Mouse (Mus musculus) lung, postnatal 10 days (tissue): ENCODE measurements around the gene Pank2.
"Not testable (repeated sequence)": the region's sequence is repeated elsewhere in the genome, so short reads cannot be mapped to it uniquely, and the experiment has no call there.

Experiments
- DNase-seq: peaks from one replicate; pipeline ENCODE4 v3.0.0; 2021

Pank2 gene

DNA sequence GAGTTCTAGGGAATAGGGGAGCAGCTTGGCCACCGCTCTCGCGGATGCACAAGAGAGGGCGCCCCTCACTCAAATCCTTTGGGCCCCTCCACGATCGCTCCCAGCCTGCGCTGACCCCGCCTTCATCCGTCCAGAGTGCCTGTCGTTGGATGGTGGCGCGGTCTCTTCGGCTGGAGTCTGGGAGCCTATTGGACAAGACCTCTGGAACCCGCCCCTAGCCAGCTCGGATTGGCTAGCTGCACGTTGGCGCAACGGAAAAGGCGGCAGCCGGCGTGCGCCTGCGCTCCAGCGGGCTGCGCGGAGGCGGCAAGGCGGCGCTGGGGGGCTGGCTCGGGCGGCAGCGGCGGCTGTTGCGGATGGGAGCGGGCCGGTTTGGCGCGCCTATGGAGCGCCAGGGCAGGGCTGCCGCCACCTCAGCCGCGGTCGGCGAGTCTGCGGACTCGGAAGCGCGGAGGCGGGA lies at the start of gene Pank2:
Gene Pank2 (plus strand): TSS at position 283 of the 460 bp plus-strand sequence.
- peak; percentile 99 for DNase-seq

DNA sequence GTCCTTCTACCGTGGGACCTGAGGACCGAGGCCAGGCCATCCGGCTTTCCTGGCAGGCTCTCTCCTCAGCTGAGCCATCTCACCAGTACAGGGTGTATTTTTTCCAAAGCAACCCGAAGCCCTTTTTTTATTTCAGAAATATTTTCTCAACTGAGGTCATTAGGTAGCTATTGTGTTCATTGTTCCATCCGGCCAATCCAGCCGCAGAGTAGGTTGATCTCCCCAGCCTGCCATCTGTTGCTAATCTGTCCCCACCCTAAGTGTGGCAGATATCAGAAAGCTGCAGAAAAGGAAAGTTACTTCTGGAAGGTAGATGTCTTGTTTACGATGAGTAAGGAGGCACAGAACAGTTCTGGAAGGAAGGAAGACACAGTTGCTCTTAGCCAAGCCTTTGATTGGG lies 48.5 kb upstream of the Pank2 start:
- DNase-seq = no peak

DNA sequence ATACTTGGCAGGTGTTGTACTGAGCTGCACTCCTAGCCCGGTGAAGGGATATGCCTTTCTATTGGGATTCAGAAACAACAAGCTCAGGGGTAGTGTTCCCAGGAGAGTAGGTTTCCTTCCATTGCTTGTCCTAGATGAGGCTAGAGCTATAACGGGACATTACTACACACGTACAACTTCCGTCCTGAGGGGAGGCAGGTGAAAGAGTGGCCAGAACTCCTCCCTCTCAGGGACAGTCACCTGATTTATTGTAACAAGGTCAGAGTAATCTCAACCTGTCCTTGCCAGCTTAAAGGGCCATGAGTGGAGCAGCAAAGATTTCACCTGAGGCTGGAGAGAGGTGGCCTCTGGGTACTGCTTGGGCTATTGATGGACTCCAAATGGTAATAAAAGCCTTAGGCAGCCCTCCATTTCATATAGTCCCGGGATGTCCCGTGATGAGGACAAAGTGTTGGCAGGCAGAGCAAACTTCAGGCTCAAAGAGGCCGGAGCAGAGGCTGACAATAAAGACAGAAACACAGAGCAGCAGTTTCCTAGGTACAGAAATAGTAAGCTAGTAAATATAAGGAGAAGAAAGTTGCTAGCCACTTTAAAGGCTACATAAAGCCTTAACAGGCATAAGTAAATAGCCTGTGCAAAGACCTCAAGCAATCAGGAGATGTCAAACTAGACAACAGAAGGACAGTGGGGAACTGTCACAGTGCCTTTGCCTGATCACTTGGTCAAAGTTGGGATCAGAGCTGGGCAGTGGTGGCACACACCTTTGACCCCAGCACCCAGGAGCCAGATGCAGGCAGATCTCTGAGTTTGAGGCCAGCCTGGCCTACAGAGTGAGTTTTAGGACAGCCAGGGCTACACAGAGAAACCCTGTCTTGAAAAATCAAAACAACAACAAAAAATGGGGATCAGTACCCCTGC lies 46.1 kb upstream of the Pank2 start:
- DNase-seq = no peak

DNA sequence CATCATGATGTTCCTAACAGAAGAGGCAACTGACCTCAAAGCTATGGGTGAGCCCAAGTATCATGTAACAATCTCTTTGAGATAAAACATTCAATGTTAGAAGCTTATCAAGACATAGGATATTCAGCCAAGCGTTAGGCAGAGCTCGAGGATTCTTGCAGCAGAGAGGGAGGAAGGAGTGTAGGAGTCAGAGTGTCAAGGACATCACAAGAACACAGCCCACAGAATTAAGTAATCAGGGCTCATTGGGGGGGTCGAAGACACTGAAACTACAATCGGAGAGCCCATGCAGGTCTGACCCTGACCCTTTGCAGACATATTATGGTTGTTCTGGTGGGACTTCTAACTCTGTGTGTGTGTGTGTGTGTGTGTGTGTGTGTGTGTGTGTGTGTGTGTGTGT lies 42.3 kb upstream of the Pank2 start:
- DNase-seq = no peak

DNA sequence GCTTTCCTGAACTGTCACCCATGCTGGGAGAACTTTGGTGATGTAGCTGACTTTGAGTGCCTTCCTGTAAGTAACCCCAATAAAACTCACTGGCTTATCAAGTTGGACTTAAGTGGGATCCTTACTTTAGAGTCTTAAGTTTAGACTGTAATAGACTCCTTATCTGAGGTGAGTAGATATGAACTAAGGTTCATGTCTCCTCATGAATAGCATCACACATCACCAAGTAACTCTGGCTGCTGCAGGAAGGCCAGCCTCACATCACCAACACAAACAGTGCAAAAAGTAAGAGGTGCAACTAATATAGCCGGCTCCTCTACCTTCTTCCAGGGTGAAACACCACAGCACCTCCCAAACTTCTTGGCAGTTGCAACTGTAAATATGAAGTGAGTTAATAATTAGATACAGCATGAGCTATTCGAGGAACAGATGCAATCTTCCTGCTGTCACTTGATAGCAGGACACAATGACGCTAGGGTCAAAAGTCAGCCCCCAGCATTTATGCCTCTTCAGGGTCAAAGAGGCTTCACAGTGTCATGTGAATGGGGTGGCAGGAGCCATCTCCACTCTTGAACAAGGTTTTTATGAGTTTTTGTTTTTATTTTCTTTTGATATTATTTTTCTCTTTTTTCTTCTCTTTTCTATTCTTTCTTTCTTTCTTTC lies 40.3 kb upstream of the Pank2 start:
- DNase-seq = no peak

DNA sequence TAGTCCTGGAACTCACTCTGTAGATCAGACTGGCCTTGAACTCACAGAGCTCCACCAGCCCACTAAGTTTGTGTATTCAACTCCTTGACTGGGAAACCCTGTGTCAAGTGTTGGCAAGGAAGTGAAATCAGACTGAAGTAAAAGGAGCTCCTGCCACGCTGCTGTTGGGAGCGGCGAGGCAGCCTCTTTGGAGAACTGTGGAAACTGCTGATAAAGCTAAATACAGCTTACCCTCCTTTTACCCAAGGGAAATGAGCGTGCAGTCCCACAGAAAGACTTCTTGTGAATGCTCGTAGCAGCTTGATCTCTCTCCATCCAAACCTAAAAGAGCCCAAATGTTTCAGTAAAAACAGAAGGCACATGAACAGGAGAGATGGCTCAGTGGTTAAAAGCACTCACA lies 39.7 kb upstream of the Pank2 start:
- DNase-seq = no peak

DNA sequence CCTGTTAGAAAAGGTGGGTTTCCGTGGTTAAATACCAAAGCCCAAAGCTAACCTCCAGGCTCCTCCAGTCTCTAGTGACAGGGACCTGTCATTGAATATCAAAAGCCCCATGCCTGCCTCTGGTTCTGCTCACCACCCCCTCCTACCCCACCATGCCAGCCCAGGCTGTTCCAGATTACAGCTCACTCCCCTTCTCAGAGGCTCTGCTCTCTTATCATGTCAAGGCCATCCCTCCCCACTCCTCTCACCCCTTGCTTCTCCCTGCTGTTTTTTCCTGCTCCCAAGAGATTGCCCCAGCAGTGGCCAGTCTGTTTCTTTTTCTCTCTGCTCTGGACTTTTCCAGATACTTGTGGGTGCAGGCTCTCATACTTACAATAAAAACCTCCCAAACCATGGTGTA lies 38.7 kb upstream of the Pank2 start:
- DNase-seq = no peak

DNA sequence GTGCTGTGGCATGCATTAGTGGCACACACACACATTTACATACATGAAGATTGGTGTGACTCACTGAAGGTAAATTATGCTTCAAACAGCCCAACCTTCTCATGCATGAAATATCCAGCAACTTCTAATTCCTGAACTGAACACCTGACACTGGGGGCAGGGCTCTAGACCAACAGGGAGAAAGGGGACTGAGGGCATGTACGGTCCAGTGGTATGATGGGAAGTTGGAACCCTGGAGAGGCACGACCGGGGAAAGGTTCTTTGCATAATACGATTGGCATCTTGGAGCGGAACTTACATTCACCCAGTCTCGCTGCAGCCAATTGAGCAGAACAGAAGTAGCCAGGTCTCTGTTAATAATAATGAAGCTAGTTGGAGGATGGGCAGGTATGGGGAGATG lies 37.1 kb upstream of the Pank2 start:
- DNase-seq = no peak

DNA sequence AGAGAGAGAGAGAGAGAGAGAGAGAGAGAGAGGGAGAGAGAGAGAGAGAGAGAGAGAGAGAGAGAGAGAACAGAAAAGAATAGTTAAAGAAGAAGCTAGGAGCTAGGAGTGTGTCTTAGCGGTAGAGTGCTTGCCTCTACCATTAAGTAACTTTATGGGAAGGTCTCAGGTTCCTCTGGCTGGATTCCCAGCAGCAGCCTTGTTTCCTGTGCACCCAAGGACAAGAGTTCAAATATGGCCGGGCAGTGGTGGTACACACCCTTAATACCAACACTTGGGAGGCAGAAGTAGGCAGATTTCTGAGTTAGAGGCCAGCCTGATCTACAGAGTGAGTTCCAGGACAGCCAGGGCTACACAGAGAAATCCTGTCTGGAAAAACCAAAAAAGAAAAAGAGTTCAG lies 35.6 kb upstream of the Pank2 start:
- not testable (repeated sequence) for DNase-seq

DNA sequence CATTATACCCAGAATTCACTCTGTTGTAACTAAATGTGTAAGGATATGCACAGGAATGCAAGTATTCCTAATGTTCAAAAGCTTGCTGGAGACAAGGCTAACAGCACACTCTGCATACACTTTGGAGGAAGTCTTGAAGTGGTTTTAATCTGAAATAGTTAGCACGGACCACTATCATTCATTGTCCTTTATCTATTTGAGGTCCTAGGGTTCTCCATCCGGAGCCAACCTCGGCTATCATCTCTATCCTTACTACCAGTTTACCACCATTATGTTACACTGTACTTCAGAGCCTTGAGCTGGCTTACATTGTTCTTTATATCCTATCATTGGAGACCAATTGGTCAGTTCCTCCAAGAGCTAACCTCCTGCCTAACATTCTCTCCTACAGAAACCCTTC lies 35.1 kb upstream of the Pank2 start:
- DNase-seq = no peak

DNA sequence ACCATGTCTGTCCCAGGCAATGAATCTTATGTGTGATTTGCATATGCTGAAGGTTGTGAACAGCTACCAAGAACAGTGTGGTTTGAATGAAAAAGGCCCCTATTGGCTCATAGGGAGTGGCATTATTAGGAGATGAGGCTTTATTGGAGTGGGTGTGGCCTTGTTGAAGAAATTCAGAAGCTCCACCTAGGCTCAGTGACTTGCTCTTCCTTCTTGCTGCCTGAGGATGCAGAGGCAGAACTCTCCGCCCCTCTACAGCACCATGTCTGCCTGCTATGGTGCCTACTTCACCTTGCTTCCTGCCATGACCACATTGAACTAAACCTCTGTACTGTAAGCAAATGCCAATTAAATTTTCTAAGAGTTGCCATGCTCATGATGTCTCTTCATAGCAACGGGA lies 29.7 kb upstream of the Pank2 start:
- DNase-seq = no peak

DNA sequence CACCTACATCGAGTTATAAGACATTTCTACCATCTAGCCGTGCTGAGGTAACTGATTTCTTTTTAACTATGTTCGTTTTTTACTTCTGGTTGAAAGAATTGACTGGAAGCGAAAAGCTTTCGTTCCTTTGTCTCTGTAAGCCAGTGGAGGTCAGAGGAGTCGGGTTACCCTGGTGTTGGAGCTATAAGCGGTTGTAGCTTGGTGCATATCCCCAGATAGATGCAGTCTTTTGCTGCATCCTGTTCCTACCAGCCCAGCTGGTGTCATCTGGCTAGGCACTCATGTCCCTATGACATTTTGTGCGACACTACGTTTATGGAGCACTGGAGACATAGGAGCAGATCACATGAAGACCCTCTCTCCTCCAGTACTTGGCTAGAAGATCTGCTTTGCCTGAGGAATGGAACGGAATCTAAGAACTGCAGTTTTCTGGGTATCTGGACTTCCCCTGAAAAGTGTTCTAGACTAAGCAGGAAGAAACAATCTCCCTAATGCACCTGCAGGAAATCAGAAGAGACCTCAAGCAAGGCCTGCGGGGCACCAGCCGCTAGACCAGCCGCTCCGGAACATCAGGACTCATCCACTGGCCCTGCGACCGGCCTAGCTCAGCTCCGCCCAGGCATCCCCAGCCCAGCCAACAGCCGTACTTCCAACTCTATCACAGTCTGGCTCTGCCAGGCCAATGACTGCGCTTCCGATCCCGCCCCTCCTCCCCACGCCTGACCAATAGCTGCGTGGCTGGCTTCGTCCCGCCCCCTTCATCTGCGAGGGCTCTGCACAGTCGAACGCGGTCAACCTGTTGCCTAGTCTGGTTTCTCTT lies 28.8 kb upstream of the Pank2 start, which contains the start of gene Mavs:
Gene Mavs (plus strand): TSS at position 757 of the 820 bp plus-strand sequence.
- DNase-seq = peak; percentile 98

DNA sequence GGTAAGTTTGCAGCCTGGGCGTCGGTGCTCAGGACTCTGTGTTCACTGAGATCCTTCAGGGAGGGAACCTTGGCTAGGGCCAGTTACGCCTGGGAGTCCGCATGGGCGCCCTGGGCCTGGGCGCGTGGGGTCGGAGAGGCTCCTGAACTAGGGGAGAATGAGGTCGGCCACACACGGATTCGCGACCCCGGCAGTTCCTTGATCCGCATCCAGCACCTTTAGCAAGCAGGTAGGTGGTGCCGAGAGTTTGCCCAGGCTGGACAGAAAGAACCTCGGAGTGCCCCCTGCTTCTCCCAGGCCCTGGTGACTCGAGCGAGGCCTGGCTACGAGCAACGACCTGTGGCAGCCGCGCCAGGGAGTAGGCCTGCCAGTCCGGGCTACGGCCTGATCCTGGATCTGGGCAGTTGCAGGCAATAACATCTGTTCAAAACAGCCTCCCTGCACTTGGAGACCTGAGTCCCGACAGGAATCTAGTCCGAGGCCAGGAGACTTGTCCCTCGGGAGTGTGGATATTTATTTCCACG lies 28.1 kb upstream of the Pank2 start:
- DNase-seq = no peak

DNA sequence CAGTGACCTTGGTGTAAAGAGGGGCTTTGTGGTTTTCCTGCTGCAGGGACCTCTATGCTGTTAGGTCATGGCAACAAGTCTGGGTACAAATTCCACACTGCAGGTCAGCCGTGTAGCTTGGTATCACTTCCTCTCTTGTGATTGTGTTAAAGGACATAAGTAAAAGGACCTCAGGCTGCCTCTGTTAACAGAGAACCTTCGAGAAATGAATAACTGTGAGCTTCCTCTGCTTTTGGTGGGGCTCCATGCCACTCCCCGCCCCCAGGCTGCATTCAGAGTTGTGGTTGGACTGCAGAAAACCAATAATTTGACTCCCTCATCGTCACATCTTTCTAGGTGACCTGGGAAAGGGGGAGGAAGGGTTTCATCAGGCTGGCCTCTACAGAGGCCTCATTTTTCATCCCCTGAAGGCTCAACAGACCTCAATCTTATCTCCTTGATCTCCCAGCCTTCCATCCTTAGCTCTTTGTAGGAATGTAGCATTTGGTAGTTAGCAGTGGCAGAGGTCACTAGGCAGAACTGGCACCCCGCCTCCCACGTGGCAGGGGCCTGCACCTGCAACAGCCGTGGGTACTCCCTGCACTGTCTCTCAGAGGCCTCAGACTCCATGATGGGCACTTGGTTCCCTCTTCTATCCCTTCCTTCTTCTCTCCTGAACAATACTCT lies 27.2 kb upstream of the Pank2 start:
- peak; percentile 18 for DNase-seq

DNA sequence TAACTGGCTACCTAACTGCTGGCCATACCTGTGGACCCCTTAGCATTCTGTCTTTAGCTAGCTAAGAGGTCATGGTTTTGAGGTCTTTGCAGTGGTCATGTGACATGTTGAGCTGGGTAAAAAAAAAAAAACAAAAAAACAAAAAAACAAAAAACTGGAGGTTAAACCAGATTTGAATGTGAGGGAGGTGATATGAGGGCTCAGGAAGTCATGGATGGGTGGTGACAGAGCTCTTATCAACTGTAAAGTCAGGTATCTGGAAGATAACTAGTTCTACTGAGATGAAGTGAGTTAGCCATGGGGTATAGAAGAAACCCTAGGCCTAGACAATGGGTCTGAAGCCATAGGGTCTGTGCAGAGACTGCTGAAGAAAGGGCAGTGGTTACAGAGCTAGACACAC lies 20.1 kb upstream of the Pank2 start:
- no peak for DNase-seq

DNA sequence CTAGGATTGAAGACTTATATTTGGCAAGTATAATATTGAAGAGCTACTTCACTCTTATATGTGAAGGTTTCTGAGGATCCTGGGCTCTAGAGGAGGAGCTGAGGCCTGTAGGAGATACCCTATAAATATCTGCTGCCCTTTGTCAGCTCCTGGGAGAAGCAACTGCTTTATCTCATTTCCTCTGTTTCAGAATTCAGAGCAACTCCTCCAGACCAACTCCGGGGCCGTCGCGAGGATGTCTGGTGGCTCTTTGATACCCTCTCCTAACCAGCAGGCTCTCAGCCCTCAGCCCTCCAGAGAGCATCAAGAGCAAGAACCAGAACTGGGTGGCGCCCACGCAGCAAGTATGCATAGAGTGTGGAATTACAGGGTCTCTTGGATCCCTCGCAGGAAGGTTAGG lies 19.4 kb upstream of the Pank2 start:
- DNase-seq = no peak

DNA sequence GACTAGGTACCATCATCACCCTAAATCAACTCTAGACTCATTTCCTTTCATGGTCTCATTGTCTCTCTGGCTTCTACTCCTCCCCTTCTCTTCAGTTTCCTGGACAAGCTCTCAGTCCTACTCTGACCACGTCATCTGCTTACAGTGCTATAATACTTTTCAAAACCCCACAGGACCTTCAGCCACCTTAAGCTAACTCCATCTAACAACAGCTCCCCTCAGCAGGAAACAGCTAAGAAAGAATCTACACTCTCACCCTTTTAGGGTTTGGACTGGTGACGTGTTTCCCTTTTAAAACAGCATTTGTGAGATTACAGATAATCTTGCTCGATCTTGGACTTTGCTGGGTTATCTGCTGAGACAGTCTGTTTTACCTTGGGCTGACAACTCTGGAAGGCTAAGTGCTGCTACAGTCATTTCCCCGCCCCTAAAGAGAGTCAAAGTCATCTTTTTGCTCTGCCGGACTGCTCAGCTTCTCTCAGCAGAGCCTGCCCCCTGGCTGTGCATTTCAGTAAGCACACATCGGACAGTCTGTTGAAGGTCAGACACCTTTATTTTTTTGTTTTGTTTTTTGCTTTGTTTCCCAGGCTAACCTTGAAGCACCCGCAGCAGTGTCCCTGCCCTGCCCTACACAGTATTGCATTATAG lies 8.5 kb upstream of the Pank2 start:
- peak; percentile 88 for DNase-seq

DNA sequence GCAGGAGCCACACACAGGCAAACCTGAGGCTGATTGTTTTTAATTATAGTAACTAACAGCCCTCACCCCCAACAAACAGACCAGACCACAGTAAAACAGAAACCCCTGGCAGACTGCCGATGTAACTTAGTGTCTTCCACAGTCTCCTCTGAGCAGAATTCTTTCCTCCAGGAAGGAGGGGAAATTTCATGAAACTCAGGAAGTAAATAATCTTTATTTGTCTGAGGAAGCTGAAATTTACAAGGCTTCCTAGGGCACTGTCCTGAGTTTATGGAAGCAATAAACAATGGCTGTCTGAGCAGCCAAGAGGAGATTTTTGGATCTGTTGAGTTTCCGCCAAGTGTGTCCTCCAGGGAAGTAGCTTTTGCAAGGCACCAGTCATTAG lies 8.0 kb upstream of the Pank2 start:
- peak; percentile 79 for DNase-seq

DNA sequence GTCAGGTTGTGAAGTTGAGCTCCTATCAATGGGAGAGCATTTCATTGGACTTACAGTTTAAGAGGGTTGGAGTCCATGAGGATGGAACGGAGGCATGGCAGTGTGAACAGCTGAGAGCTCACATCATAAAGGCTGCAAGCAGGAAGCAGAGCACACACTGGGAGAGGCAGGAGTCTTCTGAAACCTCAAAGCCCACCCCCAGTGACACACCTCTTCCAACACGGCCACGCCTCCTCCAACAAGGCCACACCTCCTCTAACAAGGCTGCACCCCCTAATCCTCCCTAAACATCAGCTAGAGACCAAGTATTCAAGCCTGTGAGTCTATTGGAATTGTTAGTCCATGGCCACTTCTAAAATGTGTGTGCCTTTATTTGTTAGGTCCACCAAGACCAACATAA lies 6.6 kb upstream of the Pank2 start:
- DNase-seq = peak; percentile 27

DNA sequence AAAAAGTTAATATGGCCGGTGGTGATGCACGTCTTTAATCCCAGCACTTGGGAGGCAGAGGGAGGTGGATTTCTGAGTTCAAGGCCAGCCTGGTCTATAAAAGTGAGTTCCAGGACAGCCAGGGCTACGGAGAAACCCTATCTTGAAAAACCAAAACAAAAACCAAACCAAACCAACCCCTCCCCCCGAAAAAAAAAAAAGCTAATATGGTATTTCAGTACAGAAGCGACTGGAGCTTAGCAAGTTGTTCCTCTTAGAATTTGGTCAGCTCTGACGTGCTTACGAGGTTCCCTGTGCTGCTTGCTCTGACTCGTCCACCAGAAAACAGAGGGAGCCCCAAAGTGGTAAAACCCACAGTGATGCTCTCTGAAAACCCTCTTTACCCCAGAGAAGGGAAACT lies 3.6 kb upstream of the Pank2 start:
- DNase-seq = no peak

DNA sequence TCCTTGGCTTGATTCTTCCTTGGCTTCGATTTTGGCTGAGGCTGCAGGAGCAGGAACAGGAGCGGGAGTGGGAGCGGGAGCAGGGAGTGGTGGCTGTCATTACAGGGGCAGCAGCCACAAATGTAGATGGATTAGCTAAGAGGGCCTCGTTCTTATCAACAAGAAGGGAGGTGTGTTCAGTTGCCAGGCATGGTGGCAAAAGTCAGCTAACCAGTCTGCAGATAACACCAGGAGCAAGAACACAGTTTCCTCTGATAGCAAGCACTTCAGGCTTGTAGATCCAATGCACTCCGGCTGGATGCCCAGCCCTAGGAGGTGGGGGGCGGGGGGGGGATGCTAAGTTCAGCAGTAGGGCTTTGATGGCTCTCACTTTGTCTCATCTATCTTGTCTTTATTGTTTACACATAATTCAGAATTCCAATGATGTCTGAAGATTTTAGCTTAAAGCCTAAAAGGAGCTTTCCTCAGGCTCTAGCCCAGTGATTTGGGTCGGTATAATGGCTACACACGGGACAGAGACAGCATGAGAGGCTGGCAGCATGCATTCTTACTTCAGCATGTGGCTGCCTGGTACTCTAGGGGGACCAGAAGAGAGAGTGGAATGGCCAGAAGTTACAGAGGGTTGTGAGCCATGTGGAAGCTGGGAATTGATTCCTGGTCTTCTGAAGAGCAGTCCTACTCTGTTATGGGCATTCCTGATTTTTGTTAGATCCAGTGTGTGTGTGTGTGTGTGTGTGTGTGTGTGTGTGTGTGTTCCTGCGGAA lies 1.6 kb upstream of the Pank2 start:
- DNase-seq = no peak
